Mouse (Mus musculus) hindbrain, postnatal 0 days (tissue): ENCODE measurements at regions not wholly inside any gene's neighbourhood (a gene's known extent, or its start where the extent isn't known, plus 50 kb on each side); places are given as distances from the start of the nearest gene placed in this dataset.

Experiments
- ATAC-seq: fragments of 200-750 bp; cut with Nextera tagmentation; 2 replicates; pipeline ENCODE4 v1.8.0; 2017; ENCODE audit warnings: mild to moderate bottlenecking, moderate TSS enrichment, moderate library complexity
- DNase-seq: peaks from one replicate; pipeline ENCODE4 v3.0.0-alpha.2; 2015; ENCODE audit warnings: low spot score
- H3K27ac ChIP-seq: fragments of 300-500 bp; sonication (generic); 2 replicates; pipeline ENCODE4 v1.5.1; 2014; ENCODE audit warnings: mild to moderate bottlenecking
- H3K27me3 ChIP-seq: fragments of 300-500 bp; sonication (generic); 2 replicates; pipeline ENCODE4 v1.6.1; 2014; ENCODE audit warnings: low read length, mixed read lengths; ENCODE audit not compliant: insufficient read depth
- H3K36me3 ChIP-seq: fragments of 300-500 bp; sonication (generic); 2 replicates; pipeline ENCODE4 v1.6.1; 2014; ENCODE audit warnings: low read length, mixed read lengths; ENCODE audit not compliant: insufficient read depth
- H3K4me1 ChIP-seq: fragments of 300-500 bp; sonication (generic); 2 replicates; pipeline ENCODE4 v1.6.1; 2014; ENCODE audit warnings: antibody characterized with exemption, low read length, mixed read lengths; ENCODE audit not compliant: insufficient read depth
- H3K4me2 ChIP-seq: fragments of 300-500 bp; sonication (generic); 2 replicates; pipeline ENCODE4 v1.6.1; 2014; ENCODE audit warnings: low read depth, mild to moderate bottlenecking, low read length, moderate library complexity, mixed read lengths
- H3K4me3 ChIP-seq: fragments of 300-500 bp; sonication (generic); 2 replicates; pipeline ENCODE4 v1.5.1; 2014; ENCODE audit warnings: low read length
- H3K9ac ChIP-seq: fragments of 300-500 bp; sonication (generic); replicated peaks from 2 replicates; pipeline ENCODE4 v1.6.1; 2014; ENCODE audit warnings: mild to moderate bottlenecking, low read length, moderate library complexity, mixed read lengths
- H3K9me3 ChIP-seq: fragments of 300-500 bp; sonication (generic); 2 replicates; pipeline ENCODE4 v1.6.1; 2016; ENCODE audit warnings: low read length, mixed read lengths
- CTCF ChIP-seq: IDR thresholded peaks from 2 replicates; pipeline ENCODE4 v1.5.1; 2016; ENCODE audit warnings: antibody characterized with exemption, control low read depth, low read depth
- WGBS: fragments of 180-500 bp; shearing (Covaris S2); extraction: QIAGEN DNeasy Blood & Tissue Kit; methylation state at CpG from one replicate; pipeline ENCODE4 v1.1.7; 2014; 5-methylcytosine and 5-hydroxymethylcytosine counted together

- 48% methylated on average over 3 of the region's 3 CpGs for WGBS
- Histone ChIP-seq H3K4me1 (no peaks in the 10 kb centered on the region), H3K36me3 (no peaks in the 10 kb centered on the region), H3K9ac (no peak overlapping the region), H3K4me2 (no peak overlapping the region), H3K4me3 (no peak overlapping the region), H3K27ac (no peak overlapping the region), H3K27me3 (no peaks in the 10 kb centered on the region), H3K9me3 (no peaks in the 10 kb centered on the region)
- DNase-seq (peak; percentile 47), ATAC-seq (no peak)
- TF ChIP-seq CTCF, result no peak
These were observed 938.3 kb upstream of the 2610301B20Rik start for GRCm38 (mm10) chr4:9935949-9936348.

GRCm38 (mm10) chr4:9951441-9951840 is 922.9 kb upstream of the 2610301B20Rik start:
- no peaks in the 10 kb centered on the region for H3K4me1 ChIP-seq
- TF ChIP-seq CTCF, result no peak

GRCm38 (mm10) chr4:9974631-9975030 is 899.7 kb upstream of the 2610301B20Rik start:
- DNase-seq, result no peak
- no peak overlapping the region for H3K4me2 ChIP-seq
- no peaks in the 10 kb centered on the region for H3K36me3 ChIP-seq
- H3K27ac ChIP-seq, result no peak overlapping the region
- no peak for ATAC-seq
- H3K4me3 ChIP-seq, result no peak overlapping the region
- H3K4me1 ChIP-seq, result no peaks in the 10 kb centered on the region
- no peaks in the 10 kb centered on the region for H3K27me3 ChIP-seq
- no peak overlapping the region for H3K9ac ChIP-seq
- TF ChIP-seq CTCF, result no peak
- H3K9me3 ChIP-seq, result no peaks in the 10 kb centered on the region

More at GRCm38 (mm10) chr4:9951441-9951840, 922.9 kb upstream of the 2610301B20Rik start:
- H3K4me2 ChIP-seq, result no peak overlapping the region
- ATAC-seq (no peak), DNase-seq (no peak)
- H3K4me3 ChIP-seq, result no peak overlapping the region
- no peaks in the 10 kb centered on the region for H3K9me3 ChIP-seq
- H3K9ac ChIP-seq, result no peak overlapping the region
- no peaks in the 10 kb centered on the region for H3K27me3 ChIP-seq
- H3K36me3 ChIP-seq, result no peaks in the 10 kb centered on the region
- 87% methylated on average over 4 of the region's 4 CpGs for WGBS
- no peak overlapping the region for H3K27ac ChIP-seq

GRCm38 (mm10) chr4:9981354-9982040 is 892.8 kb upstream of the 2610301B20Rik start:
- no peaks in the 10 kb centered on the region for H3K9me3 ChIP-seq
- no peaks in the 10 kb centered on the region for H3K27me3 ChIP-seq
- H3K27ac ChIP-seq, result no peak overlapping the region
- no peak overlapping the region for H3K4me2 ChIP-seq
- no peaks in the 10 kb centered on the region for H3K36me3 ChIP-seq
- 79% methylated on average over 3 of the region's 3 CpGs for WGBS
- no peak for TF ChIP-seq CTCF
- H3K4me3 ChIP-seq, result no peak overlapping the region
- H3K4me1 ChIP-seq, result no peaks in the 10 kb centered on the region
- ATAC-seq (no peak), DNase-seq (no peak)
- H3K9ac ChIP-seq, result no peak overlapping the region

- H3K4me1 ChIP-seq, result no peaks in the 10 kb centered on the region
- no peaks in the 10 kb centered on the region for H3K36me3 ChIP-seq
- H3K27ac ChIP-seq, result no peak overlapping the region
- no peaks in the 10 kb centered on the region for H3K27me3 ChIP-seq
- no peak overlapping the region for H3K9ac ChIP-seq
- DNase-seq, result no peak
- no peak for ATAC-seq
- H3K9me3 ChIP-seq, result no peaks in the 10 kb centered on the region
- H3K4me3 ChIP-seq, result no peak overlapping the region
- no peak for TF ChIP-seq CTCF
- H3K4me2 ChIP-seq, result no peak overlapping the region
- 88% methylated on average over 7 of the region's 7 CpGs for WGBS
These were observed 891.3 kb upstream of the 2610301B20Rik start for GRCm38 (mm10) chr4:9982786-9983525.

GRCm38 (mm10) chr4:9993871-9994270 is 880.4 kb upstream of the 2610301B20Rik start:
- H3K4me1 ChIP-seq, result no peaks in the 10 kb centered on the region
- no peak overlapping the region for H3K4me2 ChIP-seq
- DNase-seq, result no peak
- no peaks in the 10 kb centered on the region for H3K36me3 ChIP-seq
- 30% methylated on average over 1 of the region's 1 CpGs for WGBS
- no peak for TF ChIP-seq CTCF
- ATAC-seq, result no peak
- H3K9me3 ChIP-seq, result no peaks in the 10 kb centered on the region
- no peaks in the 10 kb centered on the region for H3K27me3 ChIP-seq
- no peak overlapping the region for H3K27ac ChIP-seq
- no peak overlapping the region for H3K9ac ChIP-seq
- H3K4me3 ChIP-seq, result no peak overlapping the region

GRCm38 (mm10) chr4:9994466-9994865 is 879.8 kb upstream of the 2610301B20Rik start:
- DNase-seq (no peak), ATAC-seq (no peak)
- H3K4me3 ChIP-seq, result no peak overlapping the region
- no peak overlapping the region for H3K27ac ChIP-seq
- no peak for TF ChIP-seq CTCF
- H3K4me2 ChIP-seq, result no peak overlapping the region
- no peak overlapping the region for H3K9ac ChIP-seq
- 50% methylated on average over 1 of the region's 1 CpGs for WGBS
- H3K9me3 ChIP-seq, result no peaks in the 10 kb centered on the region
- no peaks in the 10 kb centered on the region for H3K4me1 ChIP-seq
- H3K36me3 ChIP-seq, result no peaks in the 10 kb centered on the region
- no peaks in the 10 kb centered on the region for H3K27me3 ChIP-seq
